Mouse (Mus musculus): Measurements from ENCODE around the gene Cpsf2.
A peak's percentile ranks its signal among the peaks of the same experiment; 100 is the strongest.
"Not testable (repeated sequence)": the region's sequence is repeated elsewhere in the genome, so short reads cannot be mapped to it uniquely, and the experiment has no call there.

Gene Cpsf2

DNA sequence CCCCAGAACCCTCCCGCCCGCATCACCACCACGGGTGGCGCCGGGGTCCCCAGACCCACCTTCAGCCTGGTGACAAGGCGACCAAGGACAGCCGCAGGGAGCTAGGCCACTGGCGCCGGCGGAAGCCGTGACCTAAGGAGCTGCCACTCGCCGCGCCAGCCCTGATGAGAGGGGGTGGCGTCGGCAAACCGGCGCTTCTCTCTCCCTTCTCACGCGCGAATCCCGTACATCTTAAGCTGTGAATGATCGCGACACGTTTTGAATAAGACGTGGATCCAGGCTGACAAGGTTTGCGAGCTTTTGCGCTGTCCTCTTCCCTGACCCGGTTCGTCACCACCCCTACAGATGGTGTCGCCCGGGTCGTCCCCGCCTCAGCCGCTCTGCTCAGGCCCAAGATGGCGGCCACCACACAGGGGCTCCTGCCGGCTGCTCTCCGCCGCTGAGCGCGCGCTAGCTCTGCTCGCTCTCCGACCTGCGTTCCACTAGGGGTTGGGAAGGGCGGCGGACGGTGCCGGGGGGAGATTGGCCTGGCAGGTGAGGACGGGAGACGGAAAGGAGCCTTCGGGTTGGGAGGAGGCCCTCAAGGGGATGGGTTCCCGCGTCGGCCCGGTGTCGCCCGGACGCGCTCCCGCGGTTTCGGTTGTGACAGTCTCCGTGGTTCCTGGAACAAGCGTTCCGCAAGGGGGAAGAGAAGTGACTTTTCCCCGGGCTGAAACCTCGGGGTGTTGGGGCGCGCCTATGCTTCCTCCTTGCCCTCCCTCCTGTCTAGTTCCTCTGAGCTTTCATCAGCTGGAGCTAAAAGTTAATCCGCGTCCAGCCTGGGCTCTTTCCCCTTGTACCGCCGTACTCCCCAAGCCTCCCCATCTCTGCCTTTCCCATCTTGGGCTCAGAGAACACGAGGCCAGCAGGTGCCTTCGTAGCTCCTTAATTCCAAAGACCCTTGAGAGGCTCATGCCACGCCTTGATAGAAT lies at the start of gene Cpsf2:
Cpsf2 (plus strand) TSS at position 388 of the 971 bp plus-strand sequence.
- DNase-seq (ENCODE audit: low read depth, low spot score): peak; percentile 72

DNA sequence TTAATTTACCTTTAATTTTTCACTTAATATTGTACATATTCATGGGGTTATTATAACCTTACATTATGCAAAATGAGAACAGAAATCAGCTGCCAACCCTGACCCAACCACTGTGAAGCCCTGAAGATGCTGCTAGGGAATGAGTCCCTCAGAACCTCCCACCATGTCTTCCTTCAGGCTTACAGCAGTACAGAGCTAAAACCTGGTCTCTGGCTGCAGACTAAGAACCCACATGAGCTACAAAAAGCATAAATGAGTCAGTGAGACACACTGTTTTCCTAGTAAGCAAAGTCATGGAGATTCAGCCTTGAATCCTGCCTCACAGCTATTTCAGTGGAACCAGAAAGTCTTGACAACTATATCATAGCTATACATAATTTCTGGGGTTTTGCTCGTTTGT lies 47.4 kb upstream of the Cpsf2 start:
- DNase-seq (ENCODE audit: low read depth, low spot score): no peak

GRCm38 (mm10) chr12:101935223-101935622 lies 40.6 kb upstream of the Cpsf2 start:
- no peak for DNase-seq (ENCODE audit: low read depth, low spot score)

- no peak for DNase-seq (ENCODE audit: low read depth, low spot score)
Observed at GRCm38 (mm10) chr12:101937572-101937971, 38.2 kb upstream of the Cpsf2 start.

- DNase-seq (ENCODE audit: low read depth, low spot score): no peak
Observed at GRCm38 (mm10) chr12:101947986-101948385, 27.8 kb upstream of the Cpsf2 start.

DNA sequence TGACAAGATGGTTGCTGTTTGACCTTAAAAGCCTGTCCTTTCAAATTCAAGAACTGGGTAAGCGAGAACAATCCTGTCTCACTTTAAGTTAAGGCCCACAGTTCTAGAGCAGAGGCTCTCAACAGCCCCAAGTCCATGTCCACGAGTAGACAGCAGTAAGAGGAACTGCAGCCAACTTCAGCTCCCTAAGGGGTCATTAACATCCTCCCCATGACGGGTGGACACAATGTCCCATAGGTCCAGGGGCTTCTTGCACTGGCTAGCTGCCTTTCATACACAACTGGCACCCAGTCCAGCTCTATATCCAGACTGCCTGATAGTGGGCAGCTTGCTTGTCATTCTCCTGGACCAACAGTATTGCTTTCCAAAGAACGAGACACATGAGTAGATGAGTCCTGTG lies 27.0 kb upstream of the Cpsf2 start:
- no peak for DNase-seq (ENCODE audit: low read depth, low spot score)

GRCm38 (mm10) chr12:101955821-101956220 lies 20.0 kb upstream of the Cpsf2 start:
- not testable (repeated sequence) for DNase-seq (ENCODE audit: low read depth, low spot score)

DNA sequence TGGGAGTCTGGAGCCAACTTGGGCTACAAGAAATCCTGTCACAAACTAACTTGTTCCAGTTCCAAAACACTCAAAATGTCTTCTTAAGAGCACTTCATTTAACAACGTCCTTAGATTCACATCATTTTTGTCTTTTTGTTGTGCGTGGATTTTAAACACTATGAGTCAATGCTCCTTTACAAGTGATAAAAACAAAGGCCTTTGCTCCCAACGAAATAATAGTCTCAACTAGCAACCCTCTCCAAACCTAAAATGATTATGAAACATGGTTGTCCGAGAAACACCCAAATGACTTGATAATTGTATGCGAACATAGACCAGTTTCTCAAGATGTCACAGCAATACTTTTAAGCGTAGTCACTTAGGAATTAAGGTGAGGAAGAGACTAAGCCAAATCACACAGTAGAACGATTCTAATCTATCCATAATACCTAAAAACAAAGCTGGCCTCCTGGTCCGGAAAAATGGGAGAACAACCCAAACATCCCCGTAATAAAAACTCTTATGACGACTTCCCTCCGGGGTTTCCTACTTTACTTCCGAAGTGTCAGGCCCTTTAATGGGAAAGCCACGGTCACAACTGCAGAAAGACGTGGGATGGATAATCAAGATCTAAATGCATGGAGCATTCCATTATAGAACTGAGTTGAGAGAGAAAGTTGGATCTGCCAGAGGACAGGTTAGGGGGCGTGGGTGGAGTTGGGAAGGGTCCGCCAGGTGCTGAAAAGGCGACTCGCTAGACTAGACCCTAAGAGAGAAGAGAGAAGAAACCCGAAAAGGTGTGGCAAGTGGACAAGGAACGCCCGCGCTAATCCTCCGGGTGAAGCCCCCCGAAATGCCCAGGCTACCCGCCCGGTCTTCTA lies 18.5 kb upstream of the Cpsf2 start:
- peak; percentile 56 for DNase-seq (ENCODE audit: low read depth, low spot score)

GRCm38 (mm10) chr12:101957942-101958544 lies 17.7 kb upstream of the Cpsf2 start, which contains the start of gene Atxn3:
Gene Atxn3 (minus strand): TSS chr12:101958246.
- DNase-seq (ENCODE audit: low read depth, low spot score): peak; percentile 92

DNA sequence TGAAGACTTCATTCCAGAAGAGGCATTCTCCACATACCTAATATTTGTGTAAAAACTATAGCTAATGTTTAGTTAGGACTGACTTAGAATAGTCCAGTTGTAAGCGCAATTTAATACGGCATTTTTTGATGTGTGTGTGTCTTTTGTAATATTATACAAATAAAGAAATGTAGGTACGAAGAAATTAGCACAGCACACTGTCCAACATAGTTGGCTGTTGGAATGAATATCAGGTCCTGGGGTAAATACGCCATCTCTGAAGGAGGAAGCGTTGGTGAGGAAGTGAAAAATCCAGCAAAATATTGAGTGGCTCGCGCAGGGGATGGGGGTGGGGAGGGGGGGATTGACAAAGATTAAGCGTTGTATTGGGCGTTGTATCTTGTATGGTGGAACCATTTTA lies 17.2 kb upstream of the Cpsf2 start:
- no peak for DNase-seq (ENCODE audit: low read depth, low spot score)

GRCm38 (mm10) chr12:101958960-101959780 lies 16.6 kb upstream of the Cpsf2 start:
- not testable (repeated sequence) for DNase-seq (ENCODE audit: low read depth, low spot score)

DNA sequence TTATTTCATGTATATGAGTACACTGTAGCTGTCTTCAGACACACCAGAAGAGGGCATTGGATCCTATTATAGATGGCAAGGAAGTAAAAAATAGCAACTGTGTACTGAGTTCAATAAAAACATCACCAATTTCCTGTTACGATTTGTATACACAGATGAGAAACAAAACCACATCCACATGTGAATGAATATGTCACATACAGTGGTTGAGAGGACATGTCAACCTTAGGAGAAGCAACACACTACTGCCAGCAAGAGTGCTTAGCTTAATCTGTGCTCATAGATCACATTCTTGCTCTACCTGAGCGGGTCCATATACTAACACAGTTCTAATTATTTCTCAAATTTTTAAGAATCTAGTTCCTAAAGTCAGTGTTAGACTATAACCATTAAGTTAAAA lies 4.5 kb upstream of the Cpsf2 start:
- no peak for DNase-seq (ENCODE audit: low read depth, low spot score)

- peak; percentile 13 for DNase-seq (ENCODE audit: low read depth, low spot score)
Observed at GRCm38 (mm10) chr12:101972230-101972629, 3.6 kb upstream of the Cpsf2 start.

DNA sequence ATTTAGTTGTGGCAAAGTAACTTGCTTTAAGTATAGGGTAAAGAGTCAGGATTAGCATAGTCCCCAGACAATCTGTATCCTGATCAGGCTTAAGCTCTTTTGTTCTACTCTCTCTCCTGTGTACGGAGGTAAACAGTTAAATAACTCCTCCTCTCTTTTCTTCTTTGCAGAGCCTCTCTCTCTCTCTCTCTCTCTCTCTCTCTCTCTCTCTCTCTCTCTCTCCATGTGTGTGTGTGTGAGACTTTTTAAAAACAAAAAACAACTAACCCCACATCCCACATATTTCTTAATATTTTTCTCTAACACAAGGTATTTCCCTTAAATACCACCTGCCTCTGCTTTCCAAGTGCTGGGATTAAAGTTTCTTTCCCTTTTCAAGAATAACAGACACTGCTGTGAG lies 1.2 kb upstream of the Cpsf2 start:
- DNase-seq (ENCODE audit: low read depth, low spot score): peak; percentile 14

DNA sequence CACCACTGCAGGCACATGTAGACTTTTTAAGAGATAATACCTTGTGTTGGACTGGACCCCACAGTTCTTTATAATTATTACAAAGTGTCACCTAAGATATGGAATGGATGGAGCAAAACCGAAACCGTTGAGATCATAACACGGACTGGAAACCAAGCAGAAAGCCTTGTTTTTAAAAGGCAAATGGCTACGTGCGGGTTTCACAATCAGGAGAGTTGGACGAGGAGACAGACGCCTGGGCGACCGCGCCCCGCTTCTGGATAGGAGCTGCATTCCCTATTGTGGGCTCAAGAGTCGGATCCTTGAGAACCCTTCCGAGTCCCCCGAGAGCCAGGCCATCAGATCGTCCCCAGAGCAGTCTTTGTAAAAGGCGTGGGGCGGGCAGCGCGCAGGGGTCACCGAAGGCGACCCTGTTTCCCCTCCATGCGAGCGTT lies 604 bp upstream of the Cpsf2 start:
- peak; percentile 54 for DNase-seq (ENCODE audit: low read depth, low spot score)

DNA sequence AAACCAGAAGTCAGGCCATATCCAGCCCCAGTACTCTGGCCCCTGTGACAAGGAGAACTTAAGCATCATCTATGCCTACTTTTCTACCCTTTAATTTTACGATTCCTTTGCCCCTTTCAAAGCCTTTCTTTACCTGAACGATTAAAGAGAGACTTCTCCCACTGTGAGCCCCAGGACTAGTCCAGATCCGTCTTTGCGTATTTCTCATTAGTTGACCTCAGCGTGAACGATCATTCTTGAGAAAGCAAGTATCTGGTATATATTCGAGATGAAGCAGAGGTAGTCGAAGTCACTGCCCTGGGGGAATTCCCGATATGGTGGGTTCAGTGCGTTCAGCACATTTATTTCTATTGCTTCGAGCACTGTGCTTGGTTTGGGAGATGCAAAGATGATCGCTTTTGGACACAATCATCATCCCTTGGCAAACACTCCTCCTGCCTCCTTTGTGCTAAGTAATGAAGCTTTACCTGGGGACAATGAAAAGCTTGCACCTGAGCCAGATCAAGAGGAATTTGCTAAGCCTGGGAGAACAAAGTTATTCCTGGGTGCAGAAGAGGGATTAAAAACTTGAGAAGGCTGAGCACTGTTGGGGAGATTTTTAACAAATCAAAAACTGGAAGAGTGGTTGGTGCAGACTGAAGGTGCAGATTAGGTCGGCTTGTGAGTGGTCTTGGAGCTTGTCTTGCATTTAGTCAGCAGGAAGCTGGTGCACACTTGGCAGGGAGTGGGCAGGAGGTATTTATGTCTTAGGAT lies 1.0 kb downstream of the Cpsf2 start:
- DNase-seq (ENCODE audit: low read depth, low spot score): peak; percentile 45

DNA sequence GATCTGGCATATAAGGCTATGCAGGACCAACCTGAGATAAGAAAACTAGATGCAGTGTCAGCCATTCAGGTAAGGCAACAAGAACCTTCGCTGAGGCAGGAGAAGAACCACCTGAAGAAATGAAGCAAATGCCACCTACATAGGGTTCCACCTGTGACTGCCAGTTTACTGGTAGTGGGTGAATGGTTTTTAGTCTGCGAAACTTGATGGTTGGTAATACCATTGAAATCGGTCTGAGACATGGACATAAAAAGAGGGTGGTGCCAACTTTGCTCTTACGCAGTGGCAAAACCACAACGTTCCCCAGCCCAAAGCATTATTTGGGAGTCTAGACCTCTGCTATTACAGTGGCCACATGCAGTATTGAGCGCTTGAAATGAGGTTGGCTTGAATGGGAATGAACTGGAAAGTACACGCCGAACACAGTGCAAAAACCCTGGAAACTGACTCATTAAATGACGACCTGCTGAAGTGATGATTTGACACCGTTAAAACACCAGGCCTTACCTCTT lies 1.7 kb downstream of the Cpsf2 start:
- no peak for DNase-seq (ENCODE audit: low read depth, low spot score)

DNA sequence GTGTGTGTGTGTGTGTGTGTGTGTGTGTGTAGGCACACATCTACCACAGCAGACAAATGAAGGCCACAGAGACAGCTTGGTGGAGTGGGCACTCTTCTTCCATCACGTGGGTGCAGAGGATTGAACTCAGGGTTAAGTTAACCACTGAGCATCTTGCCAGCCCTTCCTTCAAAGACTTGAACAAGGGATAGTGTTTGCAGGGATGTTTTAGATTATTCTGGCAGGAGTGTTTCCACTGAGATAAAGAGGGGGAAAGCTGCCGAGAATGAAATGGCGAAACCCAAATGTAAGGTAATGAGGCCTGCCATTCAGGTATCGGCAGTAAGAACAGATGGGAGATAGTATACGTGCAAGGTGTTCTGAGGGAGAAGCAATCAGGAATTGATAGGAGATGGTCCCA lies 2.4 kb downstream of the Cpsf2 start:
- DNase-seq (ENCODE audit: low read depth, low spot score): no peak

DNA sequence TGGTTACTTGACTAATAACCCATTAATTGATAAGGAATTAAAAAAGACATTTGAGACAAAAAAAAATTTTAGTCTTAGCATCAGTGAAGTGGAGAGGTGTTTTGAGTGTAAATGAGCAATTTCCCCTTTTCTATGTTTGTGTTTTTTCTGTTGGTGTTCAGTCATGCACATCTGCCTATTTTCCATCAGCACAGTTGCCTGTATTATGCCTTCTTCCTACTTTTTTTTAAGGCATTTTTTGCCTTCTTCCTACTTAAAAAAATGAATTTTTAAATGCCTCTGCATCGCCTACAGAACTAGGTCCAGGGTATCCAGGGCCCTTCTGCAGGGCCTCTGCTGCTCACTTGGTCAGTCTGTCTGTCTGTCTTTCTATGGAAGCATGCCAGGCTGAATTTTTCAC lies 2.8 kb downstream of the Cpsf2 start:
- DNase-seq (ENCODE audit: low read depth, low spot score): peak; percentile 6

DNA sequence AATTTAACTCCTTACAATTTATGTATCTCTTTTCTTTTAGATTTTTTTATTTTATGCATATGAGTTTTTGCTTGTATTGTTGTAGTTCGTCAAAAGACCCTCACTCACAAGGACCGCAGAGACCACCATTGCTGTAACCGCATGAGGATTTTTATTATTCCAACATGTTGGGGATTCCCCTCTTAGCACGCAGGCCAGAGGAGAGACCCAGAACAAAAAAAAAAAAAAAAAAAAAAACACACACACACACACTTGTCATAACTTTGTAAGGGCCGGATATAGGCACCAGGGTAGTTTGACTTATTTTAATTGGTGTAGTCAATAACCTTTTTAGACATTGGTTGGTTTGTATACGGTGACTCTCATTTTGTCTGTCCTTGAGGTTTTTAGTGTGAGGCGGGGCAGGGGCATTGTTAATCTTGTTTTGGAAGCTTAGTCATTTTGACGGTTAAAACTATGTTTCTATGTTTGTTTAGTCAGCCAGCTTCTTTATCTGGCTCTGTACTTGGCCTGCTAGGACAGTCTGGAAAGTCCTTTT lies 3.5 kb downstream of the Cpsf2 start:
- no peak for DNase-seq (ENCODE audit: low read depth, low spot score)
